Mouse (Mus musculus) frontal cortex, postnatal 25 days (tissue): ENCODE measurements around the gene Ppp1r11.
"Not testable (repeated sequence)": the region's sequence is repeated elsewhere in the genome, so short reads cannot be mapped to it uniquely, and the experiment has no call there.

ENCODE experiments used
- DNase-seq, 2 experiments: peaks; one replicate each; pipeline ENCODE4 v3.0.0; 2022; ENCODE audit warnings: low spot score in 2 of 2

Ppp1r11 gene

GRCm38 (mm10) chr17:36950981-36951947 lies at the start of gene Ppp1r11:
Gene Ppp1r11, minus strand, starts transcription at chr17:36951741.
- peak; percentile 84 to 92 for DNase-seq

GRCm38 (mm10) chr17:37000863-37001262 lies 49.3 kb upstream of the Ppp1r11 start, which contains the start of gene Zfp57:
Gene Zfp57, plus strand, starts transcription at chr17:37001163.
- no peak for DNase-seq

- no peak for DNase-seq
These were observed 46.9 kb upstream of the Ppp1r11 start for GRCm38 (mm10) chr17:36998477-36998876.

GRCm38 (mm10) chr17:36997033-36997735 lies 45.6 kb upstream of the Ppp1r11 start:
- DNase-seq = peak; percentile 74 to 78

- DNase-seq = no peak
These were observed 43.9 kb upstream of the Ppp1r11 start for GRCm38 (mm10) chr17:36995448-36995847.

- no peak for DNase-seq
These were observed 43.0 kb upstream of the Ppp1r11 start for GRCm38 (mm10) chr17:36994528-36994927.

GRCm38 (mm10) chr17:36993770-36994325 lies 42.3 kb upstream of the Ppp1r11 start:
- no peak for DNase-seq

- DNase-seq = no peak
These were observed 41.0 kb upstream of the Ppp1r11 start for GRCm38 (mm10) chr17:36992336-36993104.

GRCm38 (mm10) chr17:36990630-36991029 lies 39.1 kb upstream of the Ppp1r11 start:
- not testable (repeated sequence) for DNase-seq

- DNase-seq = no peak
These were observed 37.9 kb upstream of the Ppp1r11 start, which contains the start of gene H2-M5 for GRCm38 (mm10) chr17:36989437-36989836. Gene H2-M5, minus strand, starts transcription at chr17:36989537.

GRCm38 (mm10) chr17:36988475-36988874 lies 36.9 kb upstream of the Ppp1r11 start:
- DNase-seq = no peak

- DNase-seq = no peak
These were observed 31.0 kb upstream of the Ppp1r11 start for GRCm38 (mm10) chr17:36982253-36983155.

- no peak for DNase-seq
These were observed 30.3 kb upstream of the Ppp1r11 start for GRCm38 (mm10) chr17:36981845-36982244.

GRCm38 (mm10) chr17:36981221-36981813 lies 29.8 kb upstream of the Ppp1r11 start, which contains the start of gene 2410137M14Rik:
Gene 2410137M14Rik, minus strand, starts transcription at chr17:36981237.
- DNase-seq = peak in 1 of 2 experiments; percentile 24

GRCm38 (mm10) chr17:36973271-36973787 lies 21.8 kb upstream of the Ppp1r11 start:
- no peak for DNase-seq

GRCm38 (mm10) chr17:36972791-36973190 lies 21.2 kb upstream of the Ppp1r11 start:
- DNase-seq = no peak

- DNase-seq = no peak
These were observed 19.8 kb upstream of the Ppp1r11 start for GRCm38 (mm10) chr17:36971172-36971850.

- no peak for DNase-seq
These were observed 18.9 kb upstream of the Ppp1r11 start for GRCm38 (mm10) chr17:36970316-36970890.

GRCm38 (mm10) chr17:36966875-36967274 lies 15.3 kb upstream of the Ppp1r11 start:
- no peak for DNase-seq
